Mouse (Mus musculus): ENCODE measurements around the gene Acod1.
A peak's percentile ranks its signal among the peaks of the same experiment; 100 is the strongest.

Gene Acod1

GRCm38 (mm10) chr14:103046677-103047076 lies at the start of gene Acod1:
TSS of gene Acod1 (plus strand) at chr14:103046977.
- DNase-seq (ENCODE audit: low spot score) = no peak

- no peak for DNase-seq (ENCODE audit: low spot score)
These were observed 39.0 kb upstream of the Acod1 start for GRCm38 (mm10) chr14:103007737-103008136.

- DNase-seq (ENCODE audit: low spot score) = peak; percentile 10
These were observed 35.0 kb upstream of the Acod1 start for GRCm38 (mm10) chr14:103011782-103012181.

- peak; percentile 60 for DNase-seq (ENCODE audit: low spot score)
These were observed 34.1 kb upstream of the Acod1 start for GRCm38 (mm10) chr14:103012563-103013150.

- DNase-seq (ENCODE audit: low spot score) = no peak
These were observed 29.8 kb upstream of the Acod1 start for GRCm38 (mm10) chr14:103017009-103017408.

GRCm38 (mm10) chr14:103020046-103020445 lies 26.7 kb upstream of the Acod1 start:
- no peak for DNase-seq (ENCODE audit: low spot score)

- no peak for DNase-seq (ENCODE audit: low spot score)
These were observed 17.6 kb upstream of the Acod1 start for GRCm38 (mm10) chr14:103029203-103029602.

- DNase-seq (ENCODE audit: low spot score) = peak; percentile 28
These were observed 13.4 kb upstream of the Acod1 start for GRCm38 (mm10) chr14:103033271-103033823.

- DNase-seq (ENCODE audit: low spot score) = no peak
These were observed 12.7 kb upstream of the Acod1 start for GRCm38 (mm10) chr14:103034076-103034475.

GRCm38 (mm10) chr14:103037016-103037415 lies 9.8 kb upstream of the Acod1 start:
- no peak for DNase-seq (ENCODE audit: low spot score)

GRCm38 (mm10) chr14:103048292-103049086 lies 1.7 kb downstream of the Acod1 start:
- no peak for DNase-seq (ENCODE audit: low spot score)

GRCm38 (mm10) chr14:103051159-103051769 lies 4.5 kb downstream of the Acod1 start:
- DNase-seq (ENCODE audit: low spot score) = peak; percentile 85

GRCm38 (mm10) chr14:103054731-103055130 lies 8.0 kb downstream of the Acod1 start:
- DNase-seq (ENCODE audit: low spot score) = no peak

- DNase-seq (ENCODE audit: low spot score) = no peak
These were observed 9.8 kb downstream of the Acod1 start for GRCm38 (mm10) chr14:103056601-103057000.

GRCm38 (mm10) chr14:103058998-103059397 lies 12.2 kb downstream of the Acod1 start:
- DNase-seq (ENCODE audit: low spot score) = no peak

- no peak for DNase-seq (ENCODE audit: low spot score)
These were observed 12.7 kb downstream of the Acod1 start for GRCm38 (mm10) chr14:103059495-103059894.

- DNase-seq (ENCODE audit: low spot score) = peak; percentile 78
These were observed 18.8 kb downstream of the Acod1 start for GRCm38 (mm10) chr14:103065294-103066167.

GRCm38 (mm10) chr14:103069465-103069863 lies 22.7 kb downstream of the Acod1 start:
- no peak for DNase-seq (ENCODE audit: low spot score)

- DNase-seq (ENCODE audit: low spot score) = peak; percentile 95
These were observed 23.3 kb downstream of the Acod1 start, which contains the start of gene Cln5 for GRCm38 (mm10) chr14:103069864-103070611. TSS of gene Cln5 (plus strand) at chr14:103070216.

GRCm38 (mm10) chr14:103070790-103071189 lies 24.0 kb downstream of the Acod1 start:
- DNase-seq (ENCODE audit: low spot score) = no peak

GRCm38 (mm10) chr14:103071471-103071870 lies 24.7 kb downstream of the Acod1 start:
- no peak for DNase-seq (ENCODE audit: low spot score)

Measured in urinary bladder, postnatal 14 days (tissue).